Mouse (Mus musculus) spleen, postnatal 14 days (tissue): ENCODE results near the gene Cmtm7.
"Not testable (repeated sequence)": the region's sequence is repeated elsewhere in the genome, so short reads cannot be mapped to it uniquely, and the experiment has no call there.

ENCODE experiments used
- DNase-seq, 2 experiments: peaks; one replicate each; pipeline ENCODE4 v3.0.0; 2021 to 2022; ENCODE audit warnings: low spot score in 2 of 2

The Cmtm7 gene

GRCm38 (mm10) chr9:114761848-114762247 is 19.8 kb downstream of the Cmtm7 start:
- DNase-seq: no peak

GRCm38 (mm10) chr9:114760353-114760752 is 21.3 kb downstream of the Cmtm7 start:
- no peak for DNase-seq

GRCm38 (mm10) chr9:114759886-114760285 is 21.8 kb downstream of the Cmtm7 start:
- DNase-seq: no peak

GRCm38 (mm10) chr9:114758801-114759200 is 22.9 kb downstream of the Cmtm7 start:
- DNase-seq: no peak

DNA sequence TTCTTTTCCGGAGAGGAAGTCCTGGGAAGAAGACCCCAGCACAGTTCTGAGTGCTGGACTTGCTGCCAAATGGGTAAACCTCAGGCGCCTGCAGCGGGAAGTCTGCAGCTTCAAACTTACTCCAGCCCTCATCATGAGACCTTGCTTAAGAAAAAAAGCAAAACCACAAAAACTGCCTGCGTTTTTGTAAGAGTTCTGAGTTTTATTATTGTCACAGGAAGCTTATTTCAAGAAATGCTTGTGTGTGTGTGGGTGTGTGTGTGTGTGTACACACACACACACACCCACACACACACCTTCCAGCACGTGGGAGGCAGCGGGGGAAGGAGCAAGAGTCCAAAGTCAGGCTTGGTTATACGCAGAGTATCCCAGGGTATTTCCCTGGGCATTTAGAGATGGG is 23.4 kb downstream of the Cmtm7 start:
- no peak for DNase-seq

DNA sequence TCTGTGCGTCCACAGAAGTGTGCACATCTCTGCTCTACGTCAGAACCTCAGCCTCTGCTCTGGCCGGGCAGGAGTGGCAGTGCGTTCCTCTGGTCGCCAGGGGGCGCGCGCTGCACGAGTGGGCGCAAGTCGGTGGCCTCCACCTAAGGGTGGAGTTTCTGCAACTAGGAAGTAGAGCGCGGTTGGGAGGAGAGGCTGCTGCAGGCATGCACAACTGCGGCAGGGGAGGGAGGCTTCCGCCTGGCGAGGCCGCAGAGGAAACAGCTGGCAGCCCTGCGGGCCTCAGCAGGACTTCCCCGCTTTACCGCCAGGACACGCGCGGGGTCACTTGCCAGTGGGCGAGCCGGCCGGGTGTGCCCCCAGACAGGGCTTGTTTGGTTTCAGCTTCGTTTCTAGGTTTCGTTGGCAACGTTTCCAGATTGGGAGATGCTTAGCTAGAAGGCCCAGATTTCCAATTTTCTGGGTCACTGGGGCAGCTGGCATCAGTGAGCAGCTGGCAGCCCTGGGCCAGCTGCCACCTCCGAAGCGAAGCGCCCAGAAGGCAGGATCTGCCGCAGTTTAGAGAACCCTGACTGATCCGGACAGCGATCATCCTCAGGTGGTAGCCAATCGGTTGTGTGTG is 28.7 kb downstream of the Cmtm7 start:
- peak; percentile 88 to 95 for DNase-seq

DNA sequence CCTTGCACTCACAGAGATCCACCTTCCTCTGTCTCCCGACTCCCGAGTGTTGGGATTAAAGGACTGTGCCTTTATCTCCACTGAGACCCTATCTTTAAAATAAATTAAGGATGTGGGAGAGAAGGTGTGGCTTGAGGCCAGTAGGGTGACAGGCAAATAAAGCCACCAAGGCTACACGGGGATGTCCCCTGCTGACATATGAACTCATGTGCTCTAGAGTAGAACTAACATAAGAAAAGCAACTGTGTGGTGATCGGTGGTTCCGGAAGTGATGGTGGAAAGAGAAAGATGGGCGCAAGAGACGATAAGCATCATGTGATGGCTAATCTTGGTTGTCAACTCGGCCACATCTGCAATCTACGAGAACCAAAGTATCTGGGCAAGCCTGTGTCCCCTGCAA is 29.3 kb downstream of the Cmtm7 start:
- no peak for DNase-seq

GRCm38 (mm10) chr9:114751582-114751981 is 30.1 kb downstream of the Cmtm7 start:
- DNase-seq: no peak

GRCm38 (mm10) chr9:114747466-114747865 is 34.2 kb downstream of the Cmtm7 start:
- no peak for DNase-seq

- no peak for DNase-seq
Observed at GRCm38 (mm10) chr9:114747012-114747411, 34.6 kb downstream of the Cmtm7 start.

- DNase-seq: no peak
Observed at GRCm38 (mm10) chr9:114745654-114746053, 36.0 kb downstream of the Cmtm7 start.

GRCm38 (mm10) chr9:114745163-114745562 is 36.5 kb downstream of the Cmtm7 start:
- no peak for DNase-seq

GRCm38 (mm10) chr9:114742731-114743130 is 38.9 kb downstream of the Cmtm7 start:
- no peak for DNase-seq

- DNase-seq: no peak
Observed at GRCm38 (mm10) chr9:114740336-114740735, 41.3 kb downstream of the Cmtm7 start.

DNA sequence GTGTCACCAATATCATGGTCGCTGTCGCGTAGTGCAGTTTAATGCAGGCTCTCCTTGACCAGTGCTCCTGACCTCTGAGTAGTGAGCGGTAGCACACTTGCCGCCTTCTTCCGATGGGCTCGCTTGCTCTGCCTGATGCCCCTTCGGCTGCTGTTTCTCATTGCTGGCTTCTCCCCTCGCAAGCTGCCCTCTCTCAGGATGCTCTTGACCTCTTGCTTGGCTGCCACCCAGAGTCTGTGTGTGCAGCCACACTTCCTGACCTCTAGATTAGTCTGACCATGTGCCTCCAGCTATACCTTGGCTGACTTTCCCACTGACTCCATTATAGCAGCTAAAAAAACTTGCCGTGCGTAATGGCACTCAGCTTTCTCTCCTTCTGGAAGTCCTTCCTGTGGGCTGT is 45.2 kb downstream of the Cmtm7 start:
- no peak for DNase-seq

- DNase-seq: no peak
Observed at GRCm38 (mm10) chr9:114733238-114733637, 48.4 kb downstream of the Cmtm7 start.

DNA sequence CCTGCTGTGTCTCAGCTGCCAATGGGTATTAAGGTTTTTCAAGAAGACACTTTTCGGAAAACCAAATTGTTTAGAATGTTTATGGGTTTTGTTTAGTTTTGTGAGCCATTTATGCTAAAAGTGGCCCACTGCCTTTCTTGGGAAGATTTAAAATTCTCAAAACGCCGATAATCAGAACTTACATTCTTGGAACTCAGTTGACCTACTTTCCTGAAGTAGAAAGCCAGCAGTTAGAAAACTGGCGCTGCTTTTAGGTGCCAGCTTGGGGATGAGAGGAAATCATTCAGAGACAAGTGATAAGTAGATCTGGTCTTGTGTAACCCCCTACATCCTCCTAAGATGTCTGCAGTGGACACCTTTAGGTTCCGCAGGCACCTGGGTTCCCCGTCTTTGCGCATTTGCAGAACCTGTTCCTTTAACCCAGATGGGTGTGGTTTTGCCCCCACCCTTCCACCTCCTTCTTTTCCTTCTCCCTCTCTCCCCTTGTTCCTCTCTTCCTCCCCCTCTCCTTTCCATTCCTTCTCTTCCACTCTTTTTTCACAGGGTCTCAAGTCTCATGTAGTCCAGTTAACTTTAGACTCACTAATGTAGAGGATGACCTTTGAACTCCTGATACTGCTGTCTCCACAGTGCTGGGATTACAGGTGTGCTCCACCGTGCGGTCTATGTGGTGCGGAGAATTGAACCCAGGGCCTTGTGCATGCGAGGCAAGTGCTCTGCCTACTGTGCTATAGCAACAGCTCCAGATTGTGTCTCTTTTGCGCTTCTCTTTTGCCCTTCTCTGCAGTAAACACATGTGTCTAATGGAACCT is 49.6 kb downstream of the Cmtm7 start:
- peak in 1 of 2 experiments; percentile 24 for DNase-seq

DNA sequence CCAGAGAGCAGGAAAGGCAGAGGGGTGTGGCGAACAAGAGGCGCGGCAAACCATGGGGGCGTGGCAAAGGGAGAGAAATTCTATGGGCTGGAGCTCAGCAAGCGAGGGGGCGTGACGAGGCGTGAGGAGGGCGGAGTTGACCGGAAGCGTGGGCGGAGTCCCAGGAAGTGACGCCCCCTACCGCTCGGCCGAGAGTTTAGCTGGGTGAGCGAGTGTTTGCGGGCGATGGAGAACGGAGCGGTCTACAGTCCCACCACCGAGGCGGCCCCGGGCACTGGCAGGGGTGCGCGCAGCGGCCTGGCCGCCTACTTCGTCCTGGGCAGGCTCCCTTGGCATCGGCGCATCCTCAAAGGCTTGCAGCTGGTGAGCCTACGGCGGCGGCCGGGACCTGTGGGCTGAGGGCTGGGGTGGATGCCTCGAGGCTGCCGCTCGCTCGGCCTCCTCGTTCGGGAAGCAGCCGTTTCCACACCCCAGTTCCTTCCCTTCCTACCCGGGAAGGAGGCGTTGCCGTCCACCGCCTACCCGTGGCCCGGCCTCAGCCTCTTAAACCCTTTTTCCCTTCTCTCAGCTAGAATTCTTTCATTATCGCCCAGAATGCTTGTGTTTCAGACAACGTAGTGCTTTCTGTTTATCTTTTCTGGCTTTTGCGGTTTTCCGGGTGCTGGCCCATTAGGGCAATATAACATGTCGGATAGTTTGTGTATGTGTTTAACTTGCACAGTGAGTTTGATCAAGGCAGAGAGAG is 50.5 kb downstream of the Cmtm7 start, which contains the start of gene Cmtm6:
Cmtm6 (plus strand) TSS at position 106 of the 745 bp plus-strand sequence.
- DNase-seq: peak; percentile 98 to 99

DNA sequence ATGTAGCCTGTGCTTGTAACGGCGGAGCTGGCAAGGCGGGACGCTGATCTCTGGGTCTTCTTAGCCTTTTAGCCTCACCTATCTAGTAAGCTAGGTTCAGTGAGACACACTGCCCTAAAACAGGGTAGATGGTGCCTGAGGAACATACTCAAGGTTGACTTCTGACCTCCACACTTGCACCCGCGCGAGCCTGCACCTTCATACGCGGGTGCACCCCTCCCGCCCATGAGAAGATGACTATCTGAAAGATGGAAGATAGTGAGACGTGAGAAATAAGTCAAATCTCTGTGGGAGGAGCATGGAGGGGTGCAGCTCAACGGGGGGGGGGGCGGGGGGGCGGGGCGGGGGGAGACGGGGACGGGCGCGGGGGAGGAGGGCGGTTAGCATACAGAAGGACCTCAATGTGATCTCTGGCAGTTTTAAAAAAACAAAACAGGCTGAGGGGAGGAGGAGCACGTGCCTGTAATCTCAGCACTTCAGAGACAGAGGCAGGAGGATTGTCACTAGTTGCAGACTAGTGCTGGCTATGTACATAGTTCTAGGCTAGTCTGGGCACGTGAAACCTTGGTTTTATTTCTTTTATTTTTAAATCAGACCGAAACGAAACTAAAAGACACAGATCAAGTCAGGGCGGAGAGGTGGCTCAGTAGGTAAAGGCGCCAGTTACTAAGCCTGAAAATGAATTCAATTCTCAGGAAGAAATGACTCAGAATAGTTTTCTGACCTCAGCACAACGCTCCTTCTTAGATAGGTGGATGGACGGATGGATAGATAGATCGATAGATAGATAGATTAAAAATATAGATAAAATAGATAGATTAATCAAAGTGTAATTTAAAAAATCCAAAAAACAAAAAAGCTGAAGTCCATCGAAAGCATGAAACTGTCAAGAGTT is 51.5 kb downstream of the Cmtm7 start:
- no peak for DNase-seq

DNA sequence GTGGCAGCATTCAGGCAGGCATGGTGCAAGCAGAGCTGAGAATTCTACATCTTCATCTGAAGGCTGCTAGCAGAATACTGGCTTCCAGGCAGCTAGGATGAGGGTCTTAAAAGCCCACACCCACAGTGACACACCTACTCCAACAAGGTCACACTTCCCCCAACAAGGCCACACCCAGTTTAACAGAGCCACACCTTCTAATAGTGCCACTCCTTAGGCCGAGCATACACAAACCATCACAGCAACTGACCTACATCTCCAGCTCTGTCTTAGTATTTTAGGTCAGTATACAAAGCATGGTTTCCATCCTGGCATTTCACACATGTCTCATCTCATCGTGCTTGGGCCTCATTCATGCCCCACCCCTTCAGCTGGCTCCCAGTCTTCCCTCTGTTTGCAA is 53.2 kb downstream of the Cmtm7 start:
- DNase-seq: not testable (repeated sequence)

DNA sequence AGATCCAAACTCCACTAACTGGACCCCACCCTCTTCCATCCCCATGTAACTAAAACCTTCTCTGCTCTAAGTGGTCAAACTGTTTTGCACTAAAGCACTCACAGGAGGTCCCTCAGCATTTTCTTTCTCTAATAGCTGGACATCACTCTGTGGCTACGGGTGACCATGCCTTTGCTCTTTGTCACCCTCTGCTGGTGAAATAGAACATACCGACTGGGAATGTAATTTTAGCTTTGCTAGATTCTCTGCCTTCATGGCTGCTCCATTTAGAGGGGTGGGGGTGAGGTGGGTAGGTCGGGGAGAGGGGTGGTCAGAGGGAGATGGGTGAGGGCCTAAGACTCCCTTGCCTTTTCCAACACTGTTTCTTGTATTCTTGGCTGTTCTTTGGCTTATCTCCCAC is 54.3 kb downstream of the Cmtm7 start:
- DNase-seq: no peak
